Mouse (Mus musculus): ENCODE measurements at regions not wholly inside any gene's neighbourhood (a gene's known extent, or its start where the extent isn't known, plus 50 kb on each side); places are given as distances from the start of the nearest gene placed in this dataset.

- TF ChIP-seq CTCF (IDR thresholded peaks at IDR 0.05; ENCODE audit: extremely low read depth, insufficient read length, insufficient replicate concordance, low read depth, low read length) (no peak), POLR2A (IDR thresholded peaks at IDR 0.05; ENCODE audit: low read depth, low read length) (no peak)
Measured at GRCm38 (mm10) chr17:75857015-75857414, 305.3 kb upstream of the Fam98a start.

Measured in small intestine, adult 2 months (tissue).